Mouse (Mus musculus): ENCODE measurements around the gene Lin7a. TPM values are rescaled to one million over a fixed set of nuclear protein-coding genes. Genes with fewer than 3 reads are reported as not detected.

Gene Lin7a
- total and polyA plus RNA-seq, 3 experiments: not detected

DNA sequence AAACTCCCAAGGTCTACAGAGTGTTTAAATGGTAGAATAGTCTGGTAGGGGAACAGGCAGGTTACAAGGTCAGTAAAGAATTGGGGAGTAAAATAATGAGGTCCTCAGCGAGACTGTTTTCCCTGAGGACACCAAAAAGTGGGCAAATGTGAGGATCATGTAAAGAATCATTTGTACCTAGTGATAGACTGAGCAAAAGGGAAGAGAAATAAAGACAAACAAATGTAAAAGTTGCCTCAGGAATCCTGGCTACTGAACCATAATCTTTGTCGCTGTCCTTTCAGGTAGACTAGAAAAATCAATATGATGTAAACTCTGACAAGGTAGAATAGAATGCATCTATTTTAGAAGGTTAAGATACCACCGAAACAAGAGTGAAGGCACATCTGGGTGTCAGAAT is 36.0 kb upstream of the Lin7a start:
- H3K4me3 ChIP-seq (ENCODE audit: low read depth, low read length): no peak overlapping the region
- ATAC-seq (ENCODE audit: extremely low read depth, insufficient number of reproducible peaks, low FRiP score, poor library complexity, severe bottlenecking) (no peak), DNase-seq (ENCODE audit: low spot score) (no peak)
- no peaks in the 10 kb centered on the region for H3K36me3 ChIP-seq (replicated peaks)
- peaks cover 4% of the 10 kb centered on the region; the same call in 1 of the 2 replicates for H3K9me3 ChIP-seq (replicated peaks)
- TF ChIP-seq TAL1 (conservative IDR thresholded peaks at IDR 0.05; ENCODE audit: low read depth, low read length): no peak
- TF ChIP-seq POLR2AphosphoS5 (IDR thresholded peaks at IDR 0.05; ENCODE audit: insufficient replicate concordance, low read depth, low read length): no peak
- no peak for TF ChIP-seq CTCF (IDR thresholded peaks at IDR 0.05; ENCODE audit: low read depth, low read length)
- no peak for TF ChIP-seq GATA1 (IDR thresholded peaks at IDR 0.05; ENCODE audit: borderline replicate concordance, low read length)
- TF ChIP-seq GATA2 (IDR thresholded peaks at IDR 0.05; ENCODE audit: borderline replicate concordance, low read depth, low read length): no peak
- H3K4me1 ChIP-seq (ENCODE audit: insufficient read depth, low read depth, low read length): no peaks in the 10 kb centered on the region
- no peaks in the 10 kb centered on the region for H3K27me3 ChIP-seq (ENCODE audit: insufficient read depth, low read length)

DNA sequence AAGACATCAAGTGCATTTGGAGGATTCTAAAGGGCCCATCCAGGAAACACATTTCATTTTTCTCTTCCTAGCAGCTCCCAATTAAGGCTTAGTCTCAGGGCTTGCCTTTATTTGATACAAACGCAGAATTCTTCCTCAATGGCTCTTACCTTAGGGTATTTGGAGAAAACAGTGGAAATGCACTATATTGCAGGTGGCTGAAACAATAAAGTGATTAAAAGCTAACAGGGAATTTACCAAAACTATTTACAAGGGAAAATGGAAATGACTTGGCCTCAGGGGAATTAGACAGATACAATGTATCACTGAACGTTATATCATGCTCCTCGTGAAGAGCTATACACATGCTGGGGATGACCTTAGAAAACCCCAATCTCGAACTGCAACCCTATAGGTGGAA is 35.3 kb upstream of the Lin7a start:
- Histone ChIP-seq H3K27me3 (ENCODE audit: insufficient read depth, low read length) (no peaks in the 10 kb centered on the region), H3K4me3 (ENCODE audit: low read depth, low read length) (no peak overlapping the region), H3K4me1 (ENCODE audit: insufficient read depth, low read depth, low read length) (no peaks in the 10 kb centered on the region), H3K36me3 (replicated peaks) (no peaks in the 10 kb centered on the region), H3K9me3 (replicated peaks) (peaks cover 4% of the 10 kb centered on the region; the same call in 1 of the 2 replicates)
- ATAC-seq (ENCODE audit: extremely low read depth, insufficient number of reproducible peaks, low FRiP score, poor library complexity, severe bottlenecking) (no peak), DNase-seq (ENCODE audit: low spot score) (no peak)
- TF ChIP-seq CTCF (IDR thresholded peaks at IDR 0.05; ENCODE audit: low read depth, low read length): no peak
- no peak for TF ChIP-seq TAL1 (conservative IDR thresholded peaks at IDR 0.05; ENCODE audit: low read depth, low read length)
- no peak for TF ChIP-seq GATA1 (IDR thresholded peaks at IDR 0.05; ENCODE audit: borderline replicate concordance, low read length)
- no peak for TF ChIP-seq POLR2AphosphoS5 (IDR thresholded peaks at IDR 0.05; ENCODE audit: insufficient replicate concordance, low read depth, low read length)
- TF ChIP-seq GATA2 (IDR thresholded peaks at IDR 0.05; ENCODE audit: borderline replicate concordance, low read depth, low read length): no peak

DNA sequence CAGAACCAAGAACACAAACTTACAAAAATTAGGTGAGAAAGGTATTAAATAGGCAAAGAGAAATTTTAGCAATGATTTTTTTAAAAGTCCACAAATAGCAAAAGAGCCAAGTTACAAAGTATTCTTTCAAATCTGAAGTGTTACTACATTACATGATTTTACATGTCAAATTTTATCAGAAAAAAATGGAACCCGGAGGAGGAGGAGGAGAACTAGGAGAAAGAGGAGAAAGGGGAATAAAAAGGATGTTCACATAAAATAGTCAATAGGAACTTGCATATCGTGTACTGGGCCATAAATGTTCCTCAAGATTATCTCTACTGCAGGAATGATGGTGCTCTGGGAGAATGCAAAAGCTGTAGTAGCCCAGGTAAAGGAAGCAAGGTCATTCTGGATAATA is 34.4 kb upstream of the Lin7a start:
- Histone ChIP-seq H3K27me3 (ENCODE audit: insufficient read depth, low read length) (no peaks in the 10 kb centered on the region), H3K36me3 (replicated peaks) (no peaks in the 10 kb centered on the region), H3K4me1 (ENCODE audit: insufficient read depth, low read depth, low read length) (no peaks in the 10 kb centered on the region), H3K9me3 (replicated peaks) (0 out of 2 replicates have a peak, but pooled peaks cover 4% of the 10 kb centered on the region), H3K4me3 (ENCODE audit: low read depth, low read length) (no peak overlapping the region)
- DNase-seq (ENCODE audit: low spot score) (no peak), ATAC-seq (ENCODE audit: extremely low read depth, insufficient number of reproducible peaks, low FRiP score, poor library complexity, severe bottlenecking) (no peak)
- TF ChIP-seq GATA1 (IDR thresholded peaks at IDR 0.05; ENCODE audit: borderline replicate concordance, low read length): no peak
- TF ChIP-seq GATA2 (IDR thresholded peaks at IDR 0.05; ENCODE audit: borderline replicate concordance, low read depth, low read length): no peak

- Histone ChIP-seq H3K4me1 (ENCODE audit: insufficient read depth, low read depth, low read length) (no peaks in the 10 kb centered on the region), H3K36me3 (replicated peaks) (no peaks in the 10 kb centered on the region), H3K27me3 (ENCODE audit: insufficient read depth, low read length) (no peaks in the 10 kb centered on the region), H3K9me3 (replicated peaks) (0 out of 2 replicates have a peak, but pooled peaks cover 4% of the 10 kb centered on the region), H3K4me3 (ENCODE audit: low read depth, low read length) (no peak overlapping the region)
- ATAC-seq (ENCODE audit: extremely low read depth, insufficient number of reproducible peaks, low FRiP score, poor library complexity, severe bottlenecking) (no peak), DNase-seq (ENCODE audit: low spot score) (no peak)
- TF ChIP-seq GATA1 (IDR thresholded peaks at IDR 0.05; ENCODE audit: borderline replicate concordance, low read length) (no peak), TAL1 (conservative IDR thresholded peaks at IDR 0.05; ENCODE audit: low read depth, low read length) (no peak), GATA2 (IDR thresholded peaks at IDR 0.05; ENCODE audit: borderline replicate concordance, low read depth, low read length) (no peak), POLR2AphosphoS5 (IDR thresholded peaks at IDR 0.05; ENCODE audit: insufficient replicate concordance, low read depth, low read length) (no peak), CTCF (IDR thresholded peaks at IDR 0.05; ENCODE audit: low read depth, low read length) (no peak)
These were observed 33.8 kb upstream of the Lin7a start for GRCm38 (mm10) chr10:107237736-107238135.

- DNase-seq (ENCODE audit: low spot score): no peak
- Histone ChIP-seq H3K27me3 (ENCODE audit: insufficient read depth, low read length) (no peaks in the 10 kb centered on the region), H3K36me3 (replicated peaks) (no peaks in the 10 kb centered on the region), H3K4me1 (ENCODE audit: insufficient read depth, low read depth, low read length) (no peaks in the 10 kb centered on the region), H3K4me3 (ENCODE audit: low read depth, low read length) (no peak overlapping the region), H3K9me3 (replicated peaks) (0 out of 2 replicates have a peak, but pooled peaks cover 4% of the 10 kb centered on the region)
- ATAC-seq (ENCODE audit: extremely low read depth, insufficient number of reproducible peaks, low FRiP score, poor library complexity, severe bottlenecking): no peak
- TF ChIP-seq TAL1 (conservative IDR thresholded peaks at IDR 0.05; ENCODE audit: low read depth, low read length) (no peak), POLR2AphosphoS5 (IDR thresholded peaks at IDR 0.05; ENCODE audit: insufficient replicate concordance, low read depth, low read length) (no peak), GATA1 (IDR thresholded peaks at IDR 0.05; ENCODE audit: borderline replicate concordance, low read length) (no peak), CTCF (IDR thresholded peaks at IDR 0.05; ENCODE audit: low read depth, low read length) (no peak), GATA2 (IDR thresholded peaks at IDR 0.05; ENCODE audit: borderline replicate concordance, low read depth, low read length) (no peak)
These were observed 33.2 kb upstream of the Lin7a start for GRCm38 (mm10) chr10:107238151-107238860.

GRCm38 (mm10) chr10:107238861-107239435 is 32.5 kb upstream of the Lin7a start:
- H3K36me3 ChIP-seq (replicated peaks): no peaks in the 10 kb centered on the region
- no peaks in the 10 kb centered on the region for H3K4me1 ChIP-seq (ENCODE audit: insufficient read depth, low read depth, low read length)
- H3K9me3 ChIP-seq (replicated peaks): peaks cover 5% of the 10 kb centered on the region; the same call in 1 of the 2 replicates
- no peak overlapping the region for H3K4me3 ChIP-seq (ENCODE audit: low read depth, low read length)
- TF ChIP-seq GATA1 (IDR thresholded peaks at IDR 0.05; ENCODE audit: borderline replicate concordance, low read length) (no peak), TAL1 (conservative IDR thresholded peaks at IDR 0.05; ENCODE audit: low read depth, low read length) (no peak), POLR2AphosphoS5 (IDR thresholded peaks at IDR 0.05; ENCODE audit: insufficient replicate concordance, low read depth, low read length) (no peak), GATA2 (IDR thresholded peaks at IDR 0.05; ENCODE audit: borderline replicate concordance, low read depth, low read length) (no peak), CTCF (IDR thresholded peaks at IDR 0.05; ENCODE audit: low read depth, low read length) (no peak)
- ATAC-seq (ENCODE audit: extremely low read depth, insufficient number of reproducible peaks, low FRiP score, poor library complexity, severe bottlenecking) (no peak), DNase-seq (ENCODE audit: low spot score) (no peak)
- no peaks in the 10 kb centered on the region for H3K27me3 ChIP-seq (ENCODE audit: insufficient read depth, low read length)

All from G1E (cell line).